Mouse (Mus musculus) liver, embryonic 14.5 days (tissue): Measurements from ENCODE around the gene Tmem178b.

Experiments
- CTCF ChIP-seq: IDR thresholded peaks from 2 replicates; pipeline ENCODE4 v1.5.1; 2016; ENCODE audit warnings: antibody characterized with exemption, low read depth, control low read depth
- EP300 ChIP-seq: IDR thresholded peaks from 2 replicates; pipeline ENCODE4 v1.6.1; 2016; ENCODE audit warnings: antibody characterized with exemption, low read depth

GRCm38 (mm10) chr6:40033935-40034334 lies 160.9 kb downstream of the Tmem178b start:
- no peak for TF ChIP-seq CTCF
- no peak for TF ChIP-seq EP300
